Mouse (Mus musculus): Measurements from ENCODE around the gene Chchd1.
A peak's percentile ranks its signal among the peaks of the same experiment; 100 is the strongest.
"Not testable (repeated sequence)": the region's sequence is repeated elsewhere in the genome, so short reads cannot be mapped to it uniquely, and the experiment has no call there.

The Chchd1 gene

GRCm38 (mm10) chr14:20689009-20689408 is 13.8 kb upstream of the Chchd1 start:
- no peak for DNase-seq

GRCm38 (mm10) chr14:20691772-20692171 is 11.0 kb upstream of the Chchd1 start:
- no peak for DNase-seq

GRCm38 (mm10) chr14:20693589-20694101 is 9.2 kb upstream of the Chchd1 start:
- DNase-seq: no peak

- no peak for DNase-seq
Measured at GRCm38 (mm10) chr14:20694185-20694883, 8.5 kb upstream of the Chchd1 start.

- peak; percentile 93 to 94 for DNase-seq
Measured at GRCm38 (mm10) chr14:20694884-20695760, 7.7 kb upstream of the Chchd1 start, which contains the start of gene Fut11. TSS of gene Fut11 (plus strand) at chr14:20694968.

- peak in 1 of 2 experiments; percentile 34 for DNase-seq
Measured at GRCm38 (mm10) chr14:20695761-20696520, 6.9 kb upstream of the Chchd1 start.

GRCm38 (mm10) chr14:20696986-20697385 is 5.8 kb upstream of the Chchd1 start:
- DNase-seq: peak; percentile 65 to 67

GRCm38 (mm10) chr14:20698515-20698914 is 4.3 kb upstream of the Chchd1 start:
- no peak for DNase-seq

GRCm38 (mm10) chr14:20700362-20700761 is 2.4 kb upstream of the Chchd1 start:
- no peak for DNase-seq

GRCm38 (mm10) chr14:20701554-20701953 is 1.3 kb upstream of the Chchd1 start:
- DNase-seq: no peak

- DNase-seq: no peak
Measured at GRCm38 (mm10) chr14:20702096-20702740, 588 bp upstream of the Chchd1 start.

GRCm38 (mm10) chr14:20703461-20703860 is 655 bp downstream of the Chchd1 start:
- not testable (repeated sequence) for DNase-seq

- peak; percentile 89 to 93 for DNase-seq
Measured at GRCm38 (mm10) chr14:20707201-20708190, 4.7 kb downstream of the Chchd1 start, which contains the start of gene Zswim8. TSS of gene Zswim8 (plus strand) at chr14:20707552.

- no peak for DNase-seq
Measured at GRCm38 (mm10) chr14:20708239-20708638, 5.4 kb downstream of the Chchd1 start.

- DNase-seq: no peak
Measured at GRCm38 (mm10) chr14:20713832-20714231, 11.0 kb downstream of the Chchd1 start.

- DNase-seq: no peak
Measured at GRCm38 (mm10) chr14:20718443-20718842, 15.6 kb downstream of the Chchd1 start.

GRCm38 (mm10) chr14:20719767-20720166 is 17.0 kb downstream of the Chchd1 start:
- DNase-seq: no peak

GRCm38 (mm10) chr14:20721371-20721770 is 18.6 kb downstream of the Chchd1 start:
- no peak for DNase-seq

- no peak for DNase-seq
Measured at GRCm38 (mm10) chr14:20723006-20723405, 20.2 kb downstream of the Chchd1 start.

GRCm38 (mm10) chr14:20724043-20724442 is 21.2 kb downstream of the Chchd1 start:
- peak; percentile 82 to 85 for DNase-seq

All from cerebellum, postnatal 14 days (tissue).